Mouse (Mus musculus) heart, adult 18-20 months (tissue): ENCODE data around the gene Sumo3. TPM values are rescaled to one million over a fixed set of nuclear protein-coding genes. Genes with fewer than 3 reads are reported as not detected.

ENCODE experiments used
- DNase-seq, 2 experiments: peaks; one replicate each; pipeline ENCODE4 v3.0.0; 2021 to 2022; ENCODE audit warnings: mixed read lengths in 1 of 2
- total RNA-seq, 2 experiments: library from RNA; stranded (reverse); gene quantifications; 2 replicates each; pipeline ENCODE4 v1.2.3; 2021

Gene Sumo3
- total RNA-seq, 2 experiments from 2014 or later, result 81.7 to 82.3 TPM

GRCm38 (mm10) chr10:77589117-77589516, 16.8 kb upstream of the Sumo3 start:
- DNase-seq, result no peak

- no peak for DNase-seq
Observed at GRCm38 (mm10) chr10:77589749-77590148, 16.1 kb upstream of the Sumo3 start.

- DNase-seq, result peak; percentile 55 to 56
Observed at GRCm38 (mm10) chr10:77590812-77591211, 15.1 kb upstream of the Sumo3 start.

GRCm38 (mm10) chr10:77591546-77591945, 14.4 kb upstream of the Sumo3 start:
- no peak for DNase-seq

GRCm38 (mm10) chr10:77596060-77596459, 9.8 kb upstream of the Sumo3 start:
- DNase-seq, result no peak

- no peak for DNase-seq
Observed at GRCm38 (mm10) chr10:77603021-77603420, 2.9 kb upstream of the Sumo3 start.

GRCm38 (mm10) chr10:77604111-77604510, 1.8 kb upstream of the Sumo3 start:
- DNase-seq, result no peak

- DNase-seq, result no peak
Observed at GRCm38 (mm10) chr10:77604958-77605357, 939 bp upstream of the Sumo3 start.

GRCm38 (mm10) chr10:77605368-77605767, 529 bp upstream of the Sumo3 start:
- peak in 1 of 2 experiments; percentile 64 for DNase-seq

- no peak for DNase-seq
Observed at GRCm38 (mm10) chr10:77606855-77607254, 958 bp downstream of the Sumo3 start.

- no peak for DNase-seq
Observed at GRCm38 (mm10) chr10:77607441-77607840, 1.5 kb downstream of the Sumo3 start.

GRCm38 (mm10) chr10:77608589-77608988, 2.7 kb downstream of the Sumo3 start:
- DNase-seq, result no peak

GRCm38 (mm10) chr10:77610221-77610961, 4.5 kb downstream of the Sumo3 start:
- no peak for DNase-seq

GRCm38 (mm10) chr10:77613409-77613808, 7.5 kb downstream of the Sumo3 start:
- DNase-seq, result peak; percentile 88 to 94

- DNase-seq, result no peak
Observed at GRCm38 (mm10) chr10:77615647-77616046, 9.8 kb downstream of the Sumo3 start.

- DNase-seq, result no peak
Observed at GRCm38 (mm10) chr10:77616166-77616565, 10.3 kb downstream of the Sumo3 start.

- no peak for DNase-seq
Observed at GRCm38 (mm10) chr10:77616926-77617325, 11.0 kb downstream of the Sumo3 start.

GRCm38 (mm10) chr10:77621546-77621945, 15.6 kb downstream of the Sumo3 start:
- DNase-seq, result no peak

- DNase-seq, result peak; percentile 95 to 96
Observed at GRCm38 (mm10) chr10:77622055-77622988, 16.4 kb downstream of the Sumo3 start, which contains the start of gene Ube2g2. TSS of gene Ube2g2 (plus strand) at chr10:77622275.

GRCm38 (mm10) chr10:77623069-77623492, 17.2 kb downstream of the Sumo3 start:
- DNase-seq, result peak; percentile 83 to 85

GRCm38 (mm10) chr10:77623639-77624400, 17.9 kb downstream of the Sumo3 start:
- no peak for DNase-seq

GRCm38 (mm10) chr10:77624570-77624995, 18.7 kb downstream of the Sumo3 start:
- DNase-seq, result peak; percentile 81 to 88
